Mouse (Mus musculus) left cerebral cortex, postnatal 25 days (tissue): ENCODE measurements around the gene Cfap221. TPM values are rescaled to one million over a fixed set of nuclear protein-coding genes. Genes with fewer than 3 reads are reported as not detected.

ENCODE experiments used
- DNase-seq, 2 experiments: peaks; one replicate each; pipeline ENCODE4 v3.0.0; 2022; ENCODE audit warnings: low spot score in 2 of 2, mixed read lengths in 1 of 2
- intact Hi-C: fragments of 180-260 bp; cut with DNase I; formaldehyde crosslinking; loops from one replicate; pipeline ENCODE4 v1.15.1; 2025
- total RNA-seq, 2 experiments: library from RNA; stranded (reverse); gene quantifications; 2 replicates each; pipeline ENCODE4 v1.2.3; 2021

The Cfap221 gene
- total RNA-seq, 2 experiments from 2014 or later, result 0.57 to 0.69 TPM

DNA sequence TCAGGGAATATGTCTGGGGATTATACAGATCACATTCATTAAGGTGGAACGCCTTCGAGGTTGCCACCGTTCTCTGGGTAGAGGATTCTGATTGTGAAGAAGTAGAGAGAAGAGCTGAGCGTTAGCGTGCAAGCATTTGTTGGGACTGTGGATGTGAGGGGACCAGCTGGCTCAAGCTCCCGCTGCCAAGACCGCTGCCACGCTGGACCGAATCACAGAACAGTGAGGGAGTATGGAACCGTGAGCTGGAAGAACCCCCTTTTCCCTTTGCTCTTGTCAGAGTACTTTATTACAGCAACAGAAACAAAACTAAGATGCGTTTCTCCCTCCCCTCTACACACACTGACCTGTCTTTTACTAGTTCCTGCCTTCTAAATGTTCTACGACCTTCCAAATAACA, 15.6 kb upstream of the Cfap221 start:
- intact Hi-C loops, result no loop called here
- DNase-seq, result no peak

DNA sequence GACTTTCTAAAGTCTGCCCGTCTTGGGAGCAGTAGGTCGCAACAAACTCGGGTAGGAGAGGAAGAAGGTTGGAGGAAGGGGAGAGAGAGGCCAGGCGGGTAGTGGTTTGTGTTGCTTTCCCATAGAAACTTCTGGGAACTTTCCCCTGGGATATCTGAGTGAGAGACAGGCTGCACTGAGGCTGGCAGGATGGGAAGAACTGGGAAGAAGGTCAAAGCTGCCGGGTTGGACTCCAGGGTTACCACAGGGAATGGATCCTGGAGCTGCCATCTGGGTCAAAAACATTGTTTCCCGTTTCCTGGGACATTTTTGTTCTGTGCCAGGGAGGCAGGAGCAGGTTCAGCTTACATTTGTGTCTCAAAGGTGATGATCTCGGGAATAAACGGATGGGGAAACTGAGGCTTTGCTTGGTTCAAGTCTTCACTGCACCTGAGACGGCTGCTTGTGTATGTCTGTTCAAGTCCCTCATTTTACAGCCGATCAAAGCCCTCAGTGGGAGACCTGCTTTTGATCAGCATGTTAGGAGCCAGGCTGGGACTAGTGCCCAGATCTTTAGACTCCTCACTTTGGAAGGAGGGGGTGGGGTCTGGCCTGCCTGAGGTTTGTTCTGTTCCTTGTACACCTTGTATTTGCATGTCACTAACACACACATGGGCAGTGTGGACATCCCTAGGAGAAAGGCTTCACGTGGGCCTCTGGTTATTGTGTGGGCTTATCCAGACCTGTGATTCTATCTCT, 11.0 kb upstream of the Cfap221 start:
- intact Hi-C loops, result no loop called here
- no peak for DNase-seq

DNA sequence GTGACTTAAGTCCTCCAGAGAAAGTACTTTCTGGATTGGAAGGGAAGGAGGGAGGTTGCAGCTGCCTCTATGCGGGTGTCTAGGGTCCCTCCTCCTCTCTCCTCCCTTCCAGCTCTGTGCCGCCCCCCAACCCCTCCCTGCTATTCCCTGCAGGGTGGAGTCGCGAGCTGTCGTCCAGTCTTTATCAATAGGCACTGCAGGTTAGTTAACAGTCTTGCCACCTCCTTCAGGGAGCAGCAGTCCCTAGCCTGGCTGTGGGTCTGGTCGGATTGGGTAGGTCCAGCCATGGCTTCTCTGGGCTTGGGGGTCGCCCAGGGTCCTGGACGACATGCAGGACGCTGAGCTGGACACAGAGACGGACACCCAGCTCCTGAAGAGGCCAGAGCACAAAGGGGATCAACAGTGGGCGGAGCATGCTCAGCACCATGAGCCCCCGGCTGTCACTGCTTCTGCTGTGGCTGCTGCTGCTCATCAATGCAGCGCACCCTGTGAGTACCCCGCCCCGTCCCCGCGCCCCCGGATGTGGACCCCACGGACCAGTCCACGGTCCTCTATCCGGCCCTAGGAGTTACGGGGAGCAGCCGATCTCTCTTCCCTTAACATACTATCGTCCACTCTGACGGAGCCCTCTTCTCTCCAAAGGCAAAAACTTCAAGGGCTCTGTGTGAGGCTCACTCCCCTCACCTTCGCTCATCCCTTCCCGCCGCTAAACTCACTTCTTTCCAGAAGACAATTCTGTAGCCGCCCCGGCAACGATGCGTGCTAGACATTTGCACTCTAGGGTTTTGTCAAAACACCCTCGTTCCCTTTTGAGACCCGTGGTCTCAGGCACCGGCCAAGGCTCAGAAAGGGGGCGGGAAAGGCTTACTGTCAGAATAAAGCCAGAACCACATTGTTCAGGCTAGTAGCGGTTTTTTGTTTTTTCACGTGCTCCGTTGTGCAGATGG, 10.1 kb upstream of the Cfap221 start, which contains the start of gene Sctr:
Gene Sctr, plus strand, starts transcription at position 51 of the 947 bp plus-strand sequence.
- intact Hi-C loops, result no loop called here
- DNase-seq, result no peak

DNA sequence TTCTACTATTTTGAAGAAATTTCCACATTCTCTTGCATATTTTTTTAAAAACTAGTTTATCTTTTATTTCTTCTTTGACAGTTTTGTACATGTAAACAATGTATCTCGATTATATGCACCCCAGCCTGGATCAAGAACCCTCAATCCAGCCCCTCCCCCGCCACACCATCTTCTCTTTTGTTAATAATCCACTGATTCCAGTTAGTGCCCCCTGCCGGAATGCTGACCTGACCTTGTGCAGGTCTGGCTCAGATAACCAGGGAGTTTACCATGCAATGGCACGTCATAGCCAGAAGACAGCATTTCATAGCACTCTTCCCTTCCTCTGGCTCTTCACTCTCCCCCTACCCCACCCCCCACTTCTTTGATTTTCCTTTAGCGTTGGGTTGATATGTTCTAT, 610 bp upstream of the Cfap221 start:
- intact Hi-C loops, result no loop called here
- no peak for DNase-seq

DNA sequence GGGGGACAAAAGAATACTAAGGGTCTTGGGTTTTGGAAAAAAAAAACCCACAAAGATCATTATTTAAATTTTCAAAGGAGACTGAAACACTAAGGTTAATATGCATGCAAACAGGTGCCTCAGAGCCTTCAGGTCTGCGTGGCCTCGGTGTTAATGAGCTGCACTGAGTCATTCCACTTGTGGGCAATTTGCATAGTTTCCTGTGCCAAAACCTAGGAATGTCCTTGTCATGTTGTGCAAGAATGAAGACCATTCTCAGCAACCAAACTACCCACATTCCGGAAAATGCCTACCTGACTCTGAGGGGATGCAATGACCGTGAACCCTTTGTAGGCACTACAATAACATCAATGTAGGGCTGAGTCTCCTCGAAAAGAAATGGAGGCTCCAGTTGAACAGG, 10.5 kb downstream of the Cfap221 start:
- intact Hi-C loops, result no loop called here
- no peak for DNase-seq

DNA sequence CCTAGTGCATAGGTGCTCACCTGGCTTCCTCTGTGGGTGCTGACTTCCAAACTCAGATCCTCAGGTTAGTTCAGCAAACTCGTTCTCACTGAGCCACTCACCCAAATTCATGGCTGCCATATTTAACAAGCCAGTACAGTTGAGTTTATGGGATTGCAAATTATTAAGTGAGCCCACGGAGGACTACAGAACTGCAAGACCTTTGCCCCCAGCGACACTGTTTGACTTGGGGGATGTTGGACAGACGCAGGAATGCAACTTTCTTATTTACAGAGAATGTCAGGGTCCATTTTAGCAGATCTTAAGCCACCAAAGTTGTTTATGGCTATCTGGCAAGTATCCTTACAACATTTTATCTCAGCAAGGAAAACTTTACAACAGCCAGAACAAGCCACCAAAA, 21.9 kb downstream of the Cfap221 start:
- intact Hi-C loops, result no loop called here
- DNase-seq, result no peak

DNA sequence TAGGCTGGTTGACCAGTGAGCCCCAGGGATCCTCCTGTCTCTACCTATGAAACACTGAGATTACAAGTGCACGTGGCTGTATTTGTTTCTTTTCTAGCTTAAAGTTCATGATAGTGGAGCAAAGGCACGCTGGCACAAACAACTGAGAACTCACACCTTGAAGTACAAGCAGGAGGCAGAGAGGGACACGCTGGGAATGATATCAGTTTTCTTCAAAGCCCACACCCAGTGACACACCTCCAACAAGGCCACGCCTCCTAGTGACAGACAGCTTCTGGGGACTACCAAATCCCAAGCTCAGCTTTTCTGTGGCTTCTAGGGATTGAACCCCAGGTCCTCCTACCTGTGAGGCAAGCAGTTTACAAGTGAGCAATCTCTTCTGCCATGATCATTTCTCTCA, 23.9 kb downstream of the Cfap221 start:
- DNase-seq, result no peak
- intact Hi-C loops, result no loop called here

DNA sequence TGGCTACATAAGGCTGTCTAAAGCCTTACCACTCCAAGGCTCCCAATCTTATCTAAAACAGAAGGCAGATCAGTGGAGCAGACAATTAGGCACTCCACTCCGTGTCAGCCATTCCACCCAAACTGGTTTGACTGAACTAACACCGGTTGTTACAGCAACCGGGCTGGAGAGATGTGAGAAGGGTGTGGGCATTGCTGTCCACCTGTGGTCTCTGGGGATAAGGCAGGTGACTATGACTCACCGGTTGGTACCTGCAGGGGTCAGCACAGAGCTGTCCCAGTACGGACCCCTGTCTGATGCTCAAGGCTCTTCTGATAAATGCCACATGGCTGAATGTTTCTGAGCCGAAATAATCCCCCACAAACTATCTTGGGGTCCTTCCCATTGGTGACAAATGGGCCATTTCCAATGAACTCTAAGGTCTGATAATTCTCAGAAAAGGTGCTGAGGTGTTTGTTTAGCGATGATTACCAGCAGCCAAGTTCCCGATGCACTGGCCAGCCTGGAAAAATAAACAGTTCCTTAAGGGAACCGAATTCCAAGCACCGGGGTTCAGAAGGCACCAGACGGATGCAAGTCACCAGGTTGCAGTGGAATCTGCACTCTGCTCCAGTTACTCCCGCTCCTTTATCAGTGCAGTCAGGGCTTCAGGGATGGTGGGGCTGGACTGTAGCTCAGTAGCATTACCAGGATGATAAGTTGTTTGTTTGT, 31.1 kb downstream of the Cfap221 start:
- DNase-seq, result no peak
- intact Hi-C loops, result no loop called here

DNA sequence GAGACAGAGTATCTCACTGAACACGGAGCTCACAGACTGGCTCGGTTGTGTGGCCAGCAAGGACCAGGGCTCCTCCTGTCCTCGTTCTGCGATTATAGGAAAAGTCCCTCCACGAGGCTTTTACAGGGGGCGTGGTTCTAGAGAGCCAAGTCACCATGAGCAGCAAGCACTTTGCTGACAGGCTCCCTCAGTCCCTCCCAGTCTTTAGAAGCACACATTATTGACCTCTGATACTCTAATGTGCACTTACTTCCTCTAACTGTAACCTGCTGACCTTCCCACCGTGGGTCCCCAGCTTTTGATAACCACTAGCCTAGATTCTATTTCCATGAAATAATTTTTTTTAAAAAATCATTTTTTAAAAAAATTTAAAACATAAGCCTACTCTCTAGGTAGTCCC, 37.1 kb downstream of the Cfap221 start:
- DNase-seq, result no peak

DNA sequence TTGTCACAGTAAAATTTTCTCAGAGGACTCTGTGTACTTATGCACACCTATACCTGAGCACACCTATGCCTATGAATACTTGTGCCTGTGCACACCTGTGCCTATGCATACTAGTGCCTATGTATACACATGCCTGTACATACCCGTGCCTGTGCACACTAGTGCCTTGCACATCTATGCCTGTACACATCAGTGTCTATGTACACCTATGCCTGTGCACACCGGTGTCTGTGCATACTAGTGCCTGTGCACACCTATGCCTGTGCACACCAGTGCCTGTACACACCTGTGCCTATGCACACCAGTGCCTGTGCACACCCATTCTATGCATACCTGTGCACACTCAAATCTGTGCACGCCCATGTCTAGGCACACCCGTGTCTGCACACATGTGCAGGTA, 37.6 kb downstream of the Cfap221 start:
- intact Hi-C loops, result no loop called here
- DNase-seq, result no peak

More for the DNA sequence above, 37.1 kb downstream of the Cfap221 start:
- intact Hi-C loops, result no loop called here

DNA sequence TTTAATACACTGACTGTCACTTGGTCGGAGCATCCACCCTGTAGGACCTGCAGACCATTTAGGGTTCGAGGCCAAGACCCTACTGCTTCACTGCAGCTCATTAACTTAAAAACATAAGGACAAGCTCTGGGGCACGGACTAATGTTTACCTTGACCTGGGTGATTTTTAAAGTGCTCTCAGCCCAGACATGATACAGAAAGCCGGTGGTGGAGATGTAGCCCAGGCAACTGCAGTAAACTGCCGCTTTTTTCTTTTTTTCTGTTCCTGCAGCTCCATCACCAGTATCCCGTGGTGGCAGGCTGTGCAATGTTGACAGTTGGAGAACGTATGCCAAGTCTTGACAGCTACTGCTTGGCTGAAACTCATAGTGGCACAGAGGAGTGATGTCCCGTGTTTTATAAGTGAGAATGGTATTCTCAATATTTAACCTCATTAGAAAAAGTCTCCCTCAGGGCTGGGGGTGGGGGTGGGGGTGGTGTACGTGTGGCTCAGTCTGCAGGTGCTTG, 39.3 kb downstream of the Cfap221 start:
- intact Hi-C loops, result no loop called here
- peak in 1 of 2 experiments; percentile 16 for DNase-seq

DNA sequence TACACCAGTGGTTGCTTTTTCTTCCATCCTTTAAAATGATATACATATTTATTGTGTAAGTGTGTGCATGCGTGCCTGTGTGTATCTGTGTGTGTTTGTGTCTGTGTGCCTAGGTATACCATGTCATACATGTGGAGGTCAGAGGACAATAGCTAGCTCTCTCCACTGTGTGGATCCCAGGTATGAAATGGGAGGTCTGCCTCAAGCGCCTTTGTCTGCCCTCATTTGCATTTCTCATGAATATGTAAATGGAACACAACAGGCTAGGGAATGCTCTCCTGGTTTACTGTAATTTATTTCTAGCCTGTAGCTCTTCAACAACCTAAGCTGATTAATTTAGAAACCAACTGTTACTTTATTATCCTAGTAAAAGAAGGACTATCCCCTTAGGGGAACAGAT, 42.4 kb downstream of the Cfap221 start:
- intact Hi-C loops, result no loop called here
- DNase-seq, result no peak

DNA sequence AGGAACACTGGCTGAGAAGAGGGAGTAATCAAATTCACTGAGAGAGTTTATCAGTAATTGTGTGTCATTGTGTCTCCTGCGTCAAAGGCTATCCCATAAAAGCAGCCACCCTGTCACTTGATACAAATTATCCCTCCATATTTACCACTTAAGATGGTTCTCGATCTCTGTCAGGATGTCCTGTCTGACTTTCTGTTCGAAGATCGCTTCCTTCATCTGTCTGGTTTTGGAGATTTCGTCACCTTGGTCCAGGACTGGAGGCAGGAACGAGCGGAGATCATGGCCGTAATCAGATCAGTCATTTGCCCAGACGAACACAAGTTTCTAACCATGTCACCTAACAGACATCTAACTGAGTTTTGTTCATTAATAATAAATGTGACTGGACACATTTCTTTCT, 43.6 kb downstream of the Cfap221 start:
- intact Hi-C loops, result no loop called here
- DNase-seq, result no peak

DNA sequence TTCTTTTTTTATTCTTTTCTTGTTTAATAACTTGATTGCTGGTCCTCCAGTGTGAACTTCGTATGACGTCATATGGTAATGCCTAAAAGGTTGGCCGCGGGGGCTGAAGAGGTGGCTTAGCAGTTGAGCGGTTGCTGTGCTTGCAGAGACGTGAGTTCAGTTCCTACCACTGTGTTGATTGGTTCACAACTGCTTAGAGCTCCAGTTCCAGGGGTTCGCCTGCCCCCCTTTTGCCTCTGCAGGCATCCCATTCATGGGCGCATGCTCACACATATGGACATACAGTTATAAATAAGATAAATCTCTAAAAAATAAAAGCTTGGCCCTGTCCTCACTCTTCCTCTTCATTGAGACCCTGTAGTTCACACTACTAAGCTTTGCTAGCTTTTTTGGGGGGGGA, 46.9 kb downstream of the Cfap221 start:
- intact Hi-C loops, result no loop called here
- DNase-seq, result no peak

DNA sequence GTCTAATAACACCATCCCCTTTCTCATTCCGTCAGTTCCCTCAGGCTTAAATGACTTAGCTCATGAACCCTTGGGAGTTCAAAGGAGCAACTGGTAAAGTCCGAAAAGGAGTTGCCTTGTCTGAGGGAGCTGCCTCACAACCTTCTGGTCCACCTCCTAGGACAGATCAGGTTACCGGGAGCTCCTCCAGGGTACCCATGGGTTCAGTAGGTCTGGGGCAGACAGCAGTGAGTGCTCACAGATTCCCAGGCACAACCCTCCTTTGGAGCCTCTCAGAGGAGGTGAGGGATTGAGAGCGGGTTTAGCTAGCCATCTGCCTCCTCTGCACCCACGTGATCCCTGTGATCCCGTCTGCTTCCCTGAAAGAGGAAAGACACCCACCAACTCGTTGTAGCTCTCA, 60.2 kb downstream of the Cfap221 start:
- intact Hi-C loops, result loop anchor here (10.0 kb wide), 1 partner anchor 482 kb away; no protein-coding TSS in a partner anchor
- peak in 1 of 2 experiments; percentile 27 for DNase-seq

DNA sequence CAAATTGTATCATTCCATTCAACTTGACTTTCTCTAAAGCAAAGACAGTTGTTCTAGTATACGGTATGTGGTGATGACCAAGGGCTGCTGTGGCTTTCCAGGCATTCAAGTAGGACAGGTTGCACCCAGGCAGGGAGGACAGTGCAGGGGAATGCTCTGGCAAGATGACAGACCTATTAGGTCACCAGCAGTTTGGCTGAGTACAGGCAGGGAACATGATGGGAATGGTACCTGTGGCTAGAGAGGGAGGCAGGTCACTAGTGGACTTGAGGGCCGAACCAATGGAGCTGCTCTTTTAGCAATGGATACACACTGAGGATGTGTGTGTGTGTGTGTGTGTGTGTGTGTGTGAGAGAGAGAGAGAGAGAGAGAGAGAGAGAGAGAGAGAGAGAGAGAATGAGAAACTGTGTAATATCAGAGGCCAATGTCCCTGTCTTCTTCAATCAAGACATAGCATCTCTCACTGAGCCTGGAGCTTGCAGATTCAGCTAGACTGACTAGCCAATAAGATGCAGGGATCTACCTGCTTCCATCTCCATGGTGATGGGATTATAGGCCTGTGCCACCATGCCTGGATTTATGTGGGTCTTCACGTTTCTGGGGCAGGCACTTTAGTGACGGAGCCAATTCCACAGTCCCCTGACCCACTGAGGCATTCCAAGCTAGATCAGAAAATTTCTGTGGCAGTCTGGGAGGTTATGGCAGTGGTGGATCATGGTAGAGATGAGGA, 65.4 kb downstream of the Cfap221 start:
- no peak for DNase-seq
- intact Hi-C loops, result loop anchor here (10.0 kb wide), 1 partner anchor 477 kb away; no protein-coding TSS in a partner anchor

DNA sequence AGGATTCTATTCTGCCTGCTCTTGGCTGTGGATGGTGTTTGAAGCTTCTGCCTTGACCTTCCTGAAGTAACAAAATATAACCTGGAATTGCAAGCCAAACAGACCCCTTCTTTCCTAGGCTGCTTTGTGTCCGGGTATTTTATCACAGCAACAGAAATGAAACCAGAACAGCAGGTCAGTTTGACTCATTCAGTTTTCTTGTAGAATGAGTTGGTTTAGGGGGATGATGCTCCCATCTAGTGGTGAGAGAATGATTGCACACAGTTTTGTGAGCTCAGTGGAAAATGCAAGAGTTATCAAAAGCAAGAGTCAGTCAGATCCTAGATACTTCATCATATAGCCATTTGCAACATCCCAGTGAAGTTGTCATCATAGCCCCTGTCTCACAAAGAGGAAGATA, 67.3 kb downstream of the Cfap221 start:
- peak; percentile 28 to 71 for DNase-seq

DNA sequence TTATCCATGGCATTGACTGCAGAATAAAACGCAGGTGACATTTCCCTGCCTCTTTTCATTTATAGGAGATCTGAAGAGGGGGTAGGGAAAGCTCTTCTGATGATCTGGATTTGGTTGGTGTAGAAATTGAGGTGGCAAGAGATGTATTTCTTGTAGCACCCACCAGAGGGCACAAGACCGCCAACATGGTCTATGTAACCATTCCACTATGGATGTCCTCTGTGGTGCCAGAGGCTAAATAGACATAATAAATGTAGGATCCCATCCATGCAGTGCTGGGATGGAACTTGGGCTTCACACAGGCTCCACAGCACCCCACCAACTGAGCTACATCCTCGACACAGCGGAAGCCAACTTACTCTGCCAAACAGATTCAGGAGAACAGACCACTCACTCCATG, 77.7 kb downstream of the Cfap221 start:
- DNase-seq, result no peak
- intact Hi-C loops, result no loop called here

More for the DNA sequence above, 67.3 kb downstream of the Cfap221 start:
- intact Hi-C loops, result loop anchor here (2.0 to 10.0 kb wide), 4 partner anchors 112 to 842 kb away; no protein-coding TSS in a partner anchor

DNA sequence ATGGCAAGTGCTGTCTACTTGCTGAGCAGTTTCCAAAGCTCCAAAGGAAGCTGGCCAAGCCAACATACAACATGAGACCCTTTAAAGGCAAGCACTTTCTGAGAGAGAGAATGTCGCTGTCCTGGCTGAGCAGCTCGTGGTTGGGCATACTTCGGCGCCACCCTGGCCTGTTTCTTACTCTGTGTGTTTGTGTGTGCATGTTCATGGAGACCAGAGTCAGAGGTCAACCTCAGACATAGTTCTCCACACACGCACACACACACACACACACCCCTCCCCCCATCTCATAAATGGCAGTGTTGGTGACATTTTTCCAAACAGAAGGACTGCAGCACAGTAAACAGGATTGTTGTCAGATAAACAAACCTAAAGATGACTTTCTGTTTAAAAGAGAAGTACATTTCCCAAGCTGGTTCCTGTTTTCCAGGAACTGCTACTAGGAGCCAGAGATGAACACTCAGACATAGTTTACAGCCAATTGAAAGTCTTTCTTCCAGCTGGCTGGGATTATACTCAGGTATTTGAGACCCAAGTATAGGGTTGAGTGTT, 80.1 kb downstream of the Cfap221 start:
- intact Hi-C loops, result no loop called here
- DNase-seq, result no peak
